Mouse (Mus musculus) thymus, adult 2 months (tissue): ENCODE data around the gene Gm20388. TPM values are rescaled to one million over a fixed set of nuclear protein-coding genes. Genes with fewer than 3 reads are reported as not detected.

Source experiments
- DNase-seq: peaks from one replicate; pipeline ENCODE4 v3.0.0; 2021
- H3K27ac ChIP-seq: fragments of 200-500 bp; 2 replicates; pipeline ENCODE4 v1.5.1; 2012; ENCODE audit warnings: low read length, control low read depth; ENCODE audit not compliant: control insufficient read depth, insufficient read depth
- H3K27me3 ChIP-seq: fragments of 200-500 bp; 2 replicates; pipeline ENCODE4 v1.6.1; 2012; ENCODE audit warnings: mild to moderate bottlenecking, low read length, moderate library complexity, mixed read lengths; ENCODE audit not compliant: control insufficient read depth, insufficient read depth
- H3K36me3 ChIP-seq: fragments of 200-500 bp; 2 replicates; pipeline ENCODE4 v1.6.1; 2012; ENCODE audit warnings: mild to moderate bottlenecking, low read length, moderate library complexity; ENCODE audit not compliant: control insufficient read depth, insufficient read depth
- H3K4me1 ChIP-seq: fragments of 200-500 bp; replicated peaks from 2 replicates; pipeline ENCODE4 v1.6.1; 2012; ENCODE audit warnings: low read length; ENCODE audit not compliant: control insufficient read depth, insufficient read depth
- H3K4me3 ChIP-seq: fragments of 200-500 bp; 2 replicates; pipeline ENCODE4 v1.5.1; 2012; ENCODE audit warnings: mild to moderate bottlenecking, low read length, control low read depth, moderate library complexity; ENCODE audit not compliant: control insufficient read depth, insufficient read depth
- CTCF ChIP-seq: fragments of 200-500 bp; IDR thresholded peaks from 2 replicates; pipeline ENCODE4 v1.5.1; 2012; ENCODE audit warnings: mild to moderate bottlenecking, control low read depth, low read length, moderate library complexity, borderline replicate concordance; ENCODE audit not compliant: control insufficient read depth, poor library complexity, insufficient read depth; ENCODE audit errors: extremely low read depth
- POLR2A ChIP-seq: fragments of 200-500 bp; IDR thresholded peaks from 2 replicates; pipeline ENCODE4 v1.6.1; 2012; ENCODE audit warnings: mild to moderate bottlenecking, low read length, control low read depth, moderate library complexity; ENCODE audit not compliant: control insufficient read depth, poor library complexity, insufficient read depth; ENCODE audit errors: extremely low read depth
- WGBS: fragments of 180-500 bp; shearing (Covaris S2); methylation state at CpG from one replicate; pipeline ENCODE4 v1.1.7; 2018; 5-methylcytosine and 5-hydroxymethylcytosine counted together
- polyA plus RNA-seq: library from polyadenylated mRNA; depleted of rRNA; stranded (reverse); fragments of >200 nt; gene quantifications from 2 replicates; pipeline ENCODE4 v1.2.3, GENCODE M21; 2012

Gene Gm20388
- polyA plus RNA-seq, 1 experiment, result 103 TPM

- Histone ChIP-seq H3K4me3 (peak overlapping the region; percentile 92), H3K36me3 (peaks cover 22% of the 10 kb centered on the region), H3K27ac (no peak overlapping the region), H3K4me1 (peaks cover 10% of the 10 kb centered on the region), H3K27me3 (no peaks in the 10 kb centered on the region)
- no peak for TF ChIP-seq POLR2A
- WGBS, result 13% methylated on average over 15 of the region's 15 CpGs
- DNase-seq, result no peak
Observed at GRCm38 (mm10) chr8:123103285-123103684, 3192.6 kb downstream of the Gm20388 start.

- H3K27me3 ChIP-seq, result no peaks in the 10 kb centered on the region
- no peak for DNase-seq
- no peak overlapping the region for H3K4me3 ChIP-seq
- peaks cover 10% of the 10 kb centered on the region for H3K4me1 ChIP-seq
- no peak overlapping the region for H3K27ac ChIP-seq
- TF ChIP-seq POLR2A (no peak), CTCF (no peak)
- WGBS, result 82% methylated on average over 6 of the region's 6 CpGs
- H3K36me3 ChIP-seq, result peaks cover 22% of the 10 kb centered on the region
Observed at GRCm38 (mm10) chr8:123104046-123104767, 3193.6 kb downstream of the Gm20388 start.

GRCm38 (mm10) chr8:123105553-123106326 lies 3195.1 kb downstream of the Gm20388 start:
- no peak for TF ChIP-seq POLR2A
- TF ChIP-seq CTCF, result no peak
- DNase-seq, result no peak
- 83% methylated on average over 5 of the region's 5 CpGs for WGBS

GRCm38 (mm10) chr8:123106531-123106930 lies 3195.9 kb downstream of the Gm20388 start:
- DNase-seq, result no peak
- peaks cover 22% of the 10 kb centered on the region for H3K36me3 ChIP-seq
- no peak overlapping the region for H3K4me3 ChIP-seq
- no peak overlapping the region for H3K27ac ChIP-seq
- peaks cover 10% of the 10 kb centered on the region for H3K4me1 ChIP-seq
- WGBS, result 63% methylated on average over 2 of the region's 2 CpGs
- H3K27me3 ChIP-seq, result no peaks in the 10 kb centered on the region
- TF ChIP-seq POLR2A (no peak), CTCF (no peak)

More at GRCm38 (mm10) chr8:123105553-123106326, 3195.1 kb downstream of the Gm20388 start:
- peaks cover 22% of the 10 kb centered on the region for H3K36me3 ChIP-seq
- H3K27ac ChIP-seq, result no peak overlapping the region
- no peak overlapping the region for H3K4me3 ChIP-seq
- H3K27me3 ChIP-seq, result no peaks in the 10 kb centered on the region
- H3K4me1 ChIP-seq, result peaks cover 10% of the 10 kb centered on the region

- H3K36me3 ChIP-seq, result peaks cover 22% of the 10 kb centered on the region
- TF ChIP-seq CTCF, result no peak
- TF ChIP-seq POLR2A, result no peak
- peaks cover 8% of the 10 kb centered on the region for H3K4me1 ChIP-seq
- no peak for DNase-seq
- WGBS, result 80% methylated on average over 1 of the region's 1 CpGs
- H3K27ac ChIP-seq, result no peak overlapping the region
- no peaks in the 10 kb centered on the region for H3K27me3 ChIP-seq
- H3K4me3 ChIP-seq, result no peak overlapping the region
Observed at GRCm38 (mm10) chr8:123108010-123108409, 3197.4 kb downstream of the Gm20388 start.

- H3K36me3 ChIP-seq, result peaks cover 16% of the 10 kb centered on the region
- no peaks in the 10 kb centered on the region for H3K27me3 ChIP-seq
- H3K27ac ChIP-seq, result no peak overlapping the region
- WGBS, result 89% methylated on average over 5 of the region's 5 CpGs
- no peaks in the 10 kb centered on the region for H3K4me1 ChIP-seq
- H3K4me3 ChIP-seq, result no peak overlapping the region
- DNase-seq, result no peak
- no peak for TF ChIP-seq POLR2A
- no peak for TF ChIP-seq CTCF
Observed at GRCm38 (mm10) chr8:123108953-123109352, 3198.3 kb downstream of the Gm20388 start.
